Mouse (Mus musculus) megakaryocyte, embryonic 14.5 days (primary cell): ENCODE results near the gene Gm11444. TPM values are rescaled to one million over a fixed set of nuclear protein-coding genes. Genes with fewer than 3 reads are reported as not detected.

Experiments
- H3K27me3 ChIP-seq: replicated peaks from 2 replicates; pipeline ENCODE3; 2012; ENCODE audit warnings: inconsistent platforms
- H3K36me3 ChIP-seq: replicated peaks from 2 replicates; pipeline ENCODE3; 2012; ENCODE audit warnings: low read length, inconsistent platforms, mixed read lengths
- H3K4me1 ChIP-seq: 2 replicates; pipeline ENCODE4 v1.6.1; 2012; ENCODE audit warnings: inconsistent platforms
- H3K4me3 ChIP-seq: replicated peaks from 2 replicates; pipeline ENCODE3; 2012; ENCODE audit warnings: moderate library complexity, mild to moderate bottlenecking, inconsistent platforms
- H3K9me3 ChIP-seq: 2 replicates; pipeline ENCODE4 v1.6.1; 2012; ENCODE audit warnings: inconsistent platforms
- FLI1 ChIP-seq: IDR thresholded peaks from 2 replicates; pipeline ENCODE4 v1.6.1; 2012; ENCODE audit warnings: low read length, inconsistent platforms, mixed read lengths
- GATA1 ChIP-seq: IDR thresholded peaks from 3 replicates; pipeline ENCODE4 v1.6.1; 2012; ENCODE audit warnings: mixed read lengths, low read length, inconsistent platforms, borderline replicate concordance
- polyA plus RNA-seq: library from polyadenylated mRNA; stranded (reverse); fragments of >175 nt; gene quantifications from 2 replicates; pipeline ENCODE4 v1.2.3, GENCODE M21; 2012; ENCODE audit warnings: low replicate concordance; ENCODE audit not compliant: insufficient read depth

Gene Gm11444
- polyA plus RNA-seq, 1 experiment = not detected

DNA sequence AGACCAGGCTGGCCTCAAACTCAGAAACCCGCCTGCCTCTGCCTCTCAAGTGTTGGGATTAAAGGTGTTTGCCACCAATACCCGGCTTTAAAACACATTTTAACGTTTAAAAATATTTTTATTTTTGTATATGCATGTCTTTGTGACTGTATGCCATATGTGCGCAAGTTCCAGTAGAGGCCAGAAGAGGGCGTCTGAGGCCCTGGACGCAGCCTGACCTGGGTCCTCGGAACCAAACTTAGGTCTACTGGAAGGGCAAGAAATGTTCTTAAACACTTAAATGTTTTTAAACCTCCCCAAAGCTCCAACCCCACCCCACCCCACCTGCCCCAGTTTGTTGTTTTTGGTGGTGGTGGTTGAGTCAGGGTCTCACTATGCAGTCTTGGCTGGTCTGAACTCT is 14.2 kb upstream of the Gm11444 start:
- H3K27me3 ChIP-seq = peaks cover 38% of the 10 kb centered on the region
- H3K4me3 ChIP-seq = no peak overlapping the region
- no peaks in the 10 kb centered on the region for H3K36me3 ChIP-seq
- TF ChIP-seq GATA1 (no peak), FLI1 (no peak)
- peaks cover 3% of the 10 kb centered on the region; the same call in 1 of the 2 replicates for H3K9me3 ChIP-seq
- no peaks in the 10 kb centered on the region for H3K4me1 ChIP-seq

- Histone ChIP-seq H3K4me3 (no peak overlapping the region), H3K9me3 (peaks cover 10% of the 10 kb centered on the region), H3K36me3 (no peaks in the 10 kb centered on the region), H3K27me3 (peaks cover 44% of the 10 kb centered on the region), H3K4me1 (no peaks in the 10 kb centered on the region)
- TF ChIP-seq GATA1 (no peak), FLI1 (no peak)
These were observed 8.0 kb upstream of the Gm11444 start for GRCm38 (mm10) chr11:85857997-85858698.

DNA sequence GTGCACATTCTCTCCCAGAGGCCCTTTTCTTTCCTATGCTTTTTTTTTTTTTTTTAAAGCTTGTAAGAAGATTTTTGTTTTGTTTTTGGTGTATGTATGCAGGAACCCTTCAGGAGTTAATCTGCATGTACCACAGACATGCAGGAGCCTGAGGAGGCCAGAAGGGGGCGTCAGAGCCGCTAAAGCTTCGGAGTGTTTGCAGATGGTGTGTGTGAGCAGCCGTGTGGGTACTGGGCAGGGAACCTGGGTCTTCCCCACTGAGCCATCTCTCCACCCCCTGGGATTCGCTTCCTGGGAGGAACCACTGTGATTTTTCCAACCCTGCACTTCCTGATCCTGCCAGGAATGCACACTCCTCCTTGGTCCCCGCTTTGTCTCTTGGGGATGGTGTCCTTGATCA is 625 bp upstream of the Gm11444 start:
- H3K9me3 ChIP-seq = peaks cover 9% of the 10 kb centered on the region; the same call in 1 of the 2 replicates
- no peaks in the 10 kb centered on the region for H3K36me3 ChIP-seq
- H3K4me3 ChIP-seq = no peak overlapping the region
- peaks cover 21% of the 10 kb centered on the region for H3K4me1 ChIP-seq
- peaks cover 54% of the 10 kb centered on the region for H3K27me3 ChIP-seq
- TF ChIP-seq FLI1 (no peak), GATA1 (no peak)

DNA sequence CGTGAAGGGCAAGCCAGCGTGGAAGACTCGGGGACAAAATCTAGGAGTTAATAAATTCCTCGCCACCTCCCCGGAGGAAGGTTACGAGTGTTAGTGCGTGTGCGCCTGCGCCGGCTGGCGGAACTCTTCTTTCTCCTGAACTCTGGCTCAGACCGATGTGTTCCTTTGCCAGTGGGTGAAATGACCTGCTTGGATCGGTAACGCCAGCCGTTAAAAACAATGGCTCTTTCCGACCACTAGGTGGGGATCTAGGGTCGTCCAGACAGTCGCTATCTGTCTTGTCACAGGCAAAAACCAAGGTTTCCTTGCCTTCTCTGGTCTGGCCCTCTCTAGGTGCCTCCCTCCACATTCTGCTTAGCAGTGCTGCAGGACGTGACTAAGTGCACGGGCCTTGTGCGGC is 1.1 kb downstream of the Gm11444 start:
- H3K9me3 ChIP-seq = 0 out of 2 replicates have a peak, but pooled peaks cover 3% of the 10 kb centered on the region
- peaks cover 32% of the 10 kb centered on the region for H3K4me1 ChIP-seq
- TF ChIP-seq GATA1 (no peak), FLI1 (no peak)
- peak overlapping the region; percentile 67 for H3K4me3 ChIP-seq
- H3K27me3 ChIP-seq = peaks cover 62% of the 10 kb centered on the region
- H3K36me3 ChIP-seq = no peaks in the 10 kb centered on the region

- TF ChIP-seq FLI1 (no peak), GATA1 (no peak)
- Histone ChIP-seq H3K27me3 (peaks cover 81% of the 10 kb centered on the region), H3K9me3 (0 out of 2 replicates have a peak, but pooled peaks cover 3% of the 10 kb centered on the region)
These were observed 3.6 kb downstream of the Gm11444 start for GRCm38 (mm10) chr11:85846509-85846908.

DNA sequence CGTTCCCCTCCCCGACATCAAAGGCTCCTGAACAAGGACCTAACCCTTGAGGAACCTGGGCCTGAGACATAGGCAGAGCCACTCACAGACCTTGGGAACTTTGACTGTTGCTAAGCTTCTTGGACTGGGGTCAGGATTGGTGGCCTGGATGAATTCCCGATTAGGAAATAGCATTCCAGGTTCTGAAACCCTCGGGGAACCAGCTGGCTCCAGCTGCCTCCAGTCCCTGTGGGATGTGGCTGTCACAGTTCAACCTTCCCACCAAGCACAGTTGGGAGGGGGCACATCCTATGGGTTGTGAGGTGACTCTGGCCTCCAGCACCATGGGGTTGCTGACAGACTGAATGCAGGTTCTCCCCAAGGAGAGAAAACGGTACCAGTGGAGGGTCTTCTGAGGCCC is 4.2 kb downstream of the Gm11444 start:
- TF ChIP-seq FLI1 (no peak), GATA1 (no peak)
- Histone ChIP-seq H3K27me3 (peaks cover 81% of the 10 kb centered on the region), H3K4me1 (peaks cover 63% of the 10 kb centered on the region), H3K4me3 (no peak overlapping the region), H3K9me3 (0 out of 2 replicates have a peak, but pooled peaks cover 3% of the 10 kb centered on the region), H3K36me3 (no peaks in the 10 kb centered on the region)

More at GRCm38 (mm10) chr11:85846509-85846908, 3.6 kb downstream of the Gm11444 start:
- no peak overlapping the region for H3K4me3 ChIP-seq
- peaks cover 57% of the 10 kb centered on the region for H3K4me1 ChIP-seq
- no peaks in the 10 kb centered on the region for H3K36me3 ChIP-seq

- H3K4me1 ChIP-seq = peaks cover 72% of the 10 kb centered on the region
- H3K27me3 ChIP-seq = peaks cover 87% of the 10 kb centered on the region
- peak overlapping the region; percentile 91 for H3K4me3 ChIP-seq
- no peak for TF ChIP-seq FLI1
- TF ChIP-seq GATA1 = no peak
- H3K36me3 ChIP-seq = no peaks in the 10 kb centered on the region
- H3K9me3 ChIP-seq = 0 out of 2 replicates have a peak, but pooled peaks cover 3% of the 10 kb centered on the region
These were observed 5.2 kb downstream of the Gm11444 start for GRCm38 (mm10) chr11:85844971-85845370.

GRCm38 (mm10) chr11:85844144-85844965 is 5.8 kb downstream of the Gm11444 start:
- H3K27me3 ChIP-seq = peaks cover 91% of the 10 kb centered on the region
- H3K4me1 ChIP-seq = peaks cover 72% of the 10 kb centered on the region
- H3K36me3 ChIP-seq = no peaks in the 10 kb centered on the region
- H3K4me3 ChIP-seq = peak overlapping the region; percentile 91
- H3K9me3 ChIP-seq = 0 out of 2 replicates have a peak, but pooled peaks cover 3% of the 10 kb centered on the region
- TF ChIP-seq GATA1 (no peak), FLI1 (no peak)

GRCm38 (mm10) chr11:85843347-85843692 is 6.8 kb downstream of the Gm11444 start:
- Histone ChIP-seq H3K27me3 (peaks cover 95% of the 10 kb centered on the region), H3K9me3 (0 out of 2 replicates have a peak, but pooled peaks cover 3% of the 10 kb centered on the region), H3K4me3 (peak overlapping the region; percentile 91), H3K36me3 (no peaks in the 10 kb centered on the region), H3K4me1 (peaks cover 68% of the 10 kb centered on the region)
- TF ChIP-seq GATA1 (no peak), FLI1 (no peak)

DNA sequence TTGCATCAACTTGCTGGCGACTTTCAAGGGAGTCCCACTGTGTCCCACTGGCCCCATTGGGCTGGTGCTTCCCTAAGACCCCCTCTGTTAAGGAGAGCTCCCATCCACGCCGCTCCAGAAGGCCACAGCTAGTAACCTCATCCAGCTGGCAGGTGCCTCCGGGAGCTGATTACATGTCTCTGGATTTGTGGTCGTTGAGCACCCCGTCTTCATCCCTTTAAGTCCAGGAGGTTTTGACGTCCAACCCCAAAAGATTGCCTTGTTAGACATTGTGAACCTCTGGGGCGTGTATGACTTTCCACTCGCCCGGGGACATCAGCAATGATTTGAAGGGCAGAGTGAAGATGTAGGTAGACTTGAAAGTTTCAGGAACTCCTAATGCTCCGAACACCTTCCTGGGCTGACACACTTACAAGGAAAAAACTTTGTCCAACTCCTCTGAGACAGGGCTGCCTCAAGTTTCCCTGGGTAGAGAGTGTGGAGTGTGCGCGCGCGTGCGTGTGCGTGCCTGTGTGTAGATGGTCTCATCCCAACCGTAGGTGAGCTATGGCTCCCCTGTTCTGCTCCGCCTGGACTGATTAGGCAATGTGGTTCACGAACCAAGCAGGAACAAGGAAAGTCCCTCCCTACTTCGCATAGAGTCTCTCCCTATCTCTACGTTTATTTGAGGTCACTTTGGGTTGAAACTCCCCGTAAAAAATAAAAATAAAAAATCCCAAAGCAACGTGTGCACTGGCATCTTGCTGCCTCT is 7.4 kb downstream of the Gm11444 start:
- Histone ChIP-seq H3K9me3 (0 out of 2 replicates have a peak, but pooled peaks cover 6% of the 10 kb centered on the region), H3K4me1 (peaks cover 74% of the 10 kb centered on the region), H3K4me3 (peak overlapping the region; percentile 91), H3K27me3 (peaks cover 96% of the 10 kb centered on the region), H3K36me3 (no peaks in the 10 kb centered on the region)
- no peak for TF ChIP-seq GATA1
- TF ChIP-seq FLI1 = no peak
